Mouse (Mus musculus) ES-E14 (cell line): ENCODE measurements around the gene Mapk13. TPM values are rescaled to one million over a fixed set of nuclear protein-coding genes. Genes with fewer than 3 reads are reported as not detected.

Source experiments
- DNase-seq: peaks from one replicate; pipeline ENCODE4 v3.0.0-alpha.2; 2013; ENCODE audit warnings: low read depth, low spot score
- H3K27ac ChIP-seq: 2 replicates; pipeline ENCODE4 v1.5.1; 2012; ENCODE audit warnings: low read depth, mild to moderate bottlenecking, low read length, moderate library complexity, mixed read lengths; ENCODE audit not compliant: poor library complexity, insufficient read depth, severe bottlenecking
- H3K36me3 ChIP-seq: 2 replicates; pipeline ENCODE4 v1.6.1; 2012; ENCODE audit warnings: mild to moderate bottlenecking, low read length, moderate library complexity, mixed read lengths; ENCODE audit not compliant: control insufficient read depth, poor library complexity, insufficient read depth, severe bottlenecking
- H3K4me1 ChIP-seq, 2 experiments: fragments of 150-350 bp in 1 of 2; sonication (generic) in 1 of 2; 2 replicates each; pipeline ENCODE4 v1.6.1; 2012; ENCODE audit warnings: low read length in 2 of 2, mild to moderate bottlenecking in 1 of 2, mixed read lengths in 1 of 2; ENCODE audit not compliant: control insufficient read depth in 2 of 2, insufficient read depth in 2 of 2, poor library complexity in 1 of 2
- H3K4me3 ChIP-seq, 2 experiments: fragments of 150-350 bp in 1 of 2; sonication (generic) in 1 of 2; 2 replicates each; pipeline ENCODE4 v1.5.1; 2012; ENCODE audit warnings: low read length in 2 of 2, low read depth in 1 of 2, mild to moderate bottlenecking in 1 of 2, mixed read lengths in 1 of 2; ENCODE audit not compliant: insufficient read depth in 1 of 2, poor library complexity in 1 of 2, severe bottlenecking in 1 of 2
- H3K9ac ChIP-seq: 2 replicates; pipeline ENCODE4 v1.6.1; 2012; ENCODE audit warnings: low read depth, mild to moderate bottlenecking, low read length, mixed read lengths; ENCODE audit not compliant: poor library complexity, insufficient read depth, severe bottlenecking
- H3K9me3 ChIP-seq: fragments of 150-350 bp; sonication (generic); 2 replicates; pipeline ENCODE4 v1.6.1; 2012; ENCODE audit warnings: low read depth, mild to moderate bottlenecking, low read length; ENCODE audit not compliant: control insufficient read depth, insufficient read depth
- CHD2 ChIP-seq: IDR thresholded peaks from 2 replicates; pipeline ENCODE4 v1.6.1; 2014; ENCODE audit warnings: mild to moderate bottlenecking, low read depth, low read length, inconsistent platforms
- HCFC1 ChIP-seq: IDR thresholded peaks from 2 replicates; pipeline ENCODE4 v1.6.1; 2012; ENCODE audit warnings: low read length, inconsistent platforms, borderline replicate concordance; ENCODE audit not compliant: insufficient read depth
- MAFK ChIP-seq: IDR thresholded peaks from 2 replicates; pipeline ENCODE4 v1.6.1; 2014; ENCODE audit warnings: mild to moderate bottlenecking, low read depth, low read length, inconsistent platforms; ENCODE audit not compliant: insufficient read depth
- ZC3H11A ChIP-seq: IDR thresholded peaks from 2 replicates; pipeline ENCODE4 v1.6.1; 2012; ENCODE audit warnings: low read depth, mild to moderate bottlenecking, inconsistent platforms, low read length, borderline replicate concordance
- ZNF384 ChIP-seq: IDR thresholded peaks from 2 replicates; pipeline ENCODE4 v1.6.1; 2012; ENCODE audit warnings: low read depth, low read length, inconsistent platforms
- in situ Hi-C, 2 experiments: fragments of 600-800 bp; cut with MboI; formaldehyde crosslinking; loops; one replicate each; pipeline ENCODE4 v1.15.1; 2025; ENCODE audit warnings: low sequenced_read_pairs in 2 of 2, inconsistent platforms in 1 of 2; ENCODE audit not compliant: unreplicated experiment in 2 of 2
- total RNA-seq: library from RNA; depleted of rRNA; stranded (reverse); fragments of 300-350 nt; gene quantifications from 2 replicates; pipeline ENCODE4 v1.2.3, GENCODE M21; 2012

Gene Mapk13
- total RNA-seq, 1 experiment: 7.1 TPM

- TF ChIP-seq HCFC1 (no peak), CHD2 (no peak), MAFK (no peak), ZNF384 (no peak), ZC3H11A (no peak)
- Histone ChIP-seq H3K27ac (no peak overlapping the region), H3K36me3 (peaks cover 36% of the 10 kb centered on the region), H3K9me3 (no peaks in the 10 kb centered on the region), H3K4me3 (no peak overlapping the region), H3K9ac (no peak overlapping the region), H3K4me1 (no peaks in the 10 kb centered on the region)
- in situ Hi-C loops: no loop called here
- DNase-seq: no peak
These were observed 21.1 kb upstream of the Mapk13 start for GRCm38 (mm10) chr17:28748001-28748400.

DNA sequence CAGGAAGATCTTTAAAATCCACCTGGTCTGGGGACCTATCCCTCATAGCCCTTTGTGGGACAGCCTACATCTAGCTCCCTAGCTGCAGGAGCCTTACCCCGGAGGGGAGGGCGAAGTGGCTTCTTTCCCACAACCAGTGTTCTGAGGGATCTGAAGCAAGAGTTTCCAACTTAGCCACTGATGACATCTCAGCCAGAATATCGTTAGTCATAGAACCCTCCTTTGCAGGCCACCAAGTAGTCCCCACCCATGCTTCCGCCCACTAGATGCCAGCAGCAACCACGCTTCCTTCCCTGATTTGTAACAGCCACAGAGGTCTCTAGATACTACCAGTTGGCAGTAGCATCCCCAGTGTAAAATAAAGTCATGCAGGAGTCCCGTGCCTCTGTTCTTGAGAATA is 18.5 kb upstream of the Mapk13 start:
- Histone ChIP-seq H3K9me3 (no peaks in the 10 kb centered on the region), H3K4me3 (no peak overlapping the region), H3K9ac (no peak overlapping the region), H3K27ac (no peak overlapping the region), H3K36me3 (peaks cover 21% of the 10 kb centered on the region), H3K4me1 (no peaks in the 10 kb centered on the region)
- in situ Hi-C loops: no loop called here
- no peak for DNase-seq
- TF ChIP-seq ZC3H11A (no peak), HCFC1 (no peak), CHD2 (no peak), ZNF384 (no peak), MAFK (no peak)

DNA sequence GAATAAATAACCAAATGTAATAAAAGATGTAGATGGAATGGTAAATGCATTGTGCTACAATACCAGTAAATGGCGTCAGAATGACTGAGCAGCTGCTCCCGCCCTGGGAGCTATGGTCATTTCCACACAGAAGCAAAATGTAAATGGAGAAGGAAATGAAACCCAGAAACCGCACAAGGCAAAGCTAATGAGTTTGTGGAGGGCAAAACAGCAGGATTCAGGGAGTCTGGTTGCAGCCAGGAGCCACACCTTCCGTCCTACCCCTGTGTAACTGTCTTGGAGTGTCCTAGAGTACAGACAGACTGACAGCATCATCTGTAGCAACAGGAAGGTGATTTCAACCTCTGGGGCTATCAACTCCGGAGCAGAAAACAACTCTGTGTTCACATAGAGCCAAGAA is 12.7 kb upstream of the Mapk13 start:
- TF ChIP-seq ZNF384 (no peak), HCFC1 (no peak), CHD2 (no peak), ZC3H11A (no peak), MAFK (no peak)
- Histone ChIP-seq H3K9me3 (no peaks in the 10 kb centered on the region), H3K4me1 (peaks cover 0 to 2% of the 10 kb centered on the region in 2 experiments; a peak in 1 of 4 replicates), H3K9ac (no peak overlapping the region), H3K36me3 (no peaks in the 10 kb centered on the region), H3K4me3 (no peak overlapping the region), H3K27ac (no peak overlapping the region)
- in situ Hi-C loops: no loop called here
- DNase-seq: no peak

GRCm38 (mm10) chr17:28757470-28757869 is 11.6 kb upstream of the Mapk13 start:
- Histone ChIP-seq H3K9ac (no peak overlapping the region), H3K4me3 (no peak overlapping the region), H3K27ac (no peak overlapping the region), H3K9me3 (no peaks in the 10 kb centered on the region), H3K4me1 (peaks cover 0 to 2% of the 10 kb centered on the region in 2 experiments; a peak in 1 of 4 replicates), H3K36me3 (no peaks in the 10 kb centered on the region)
- in situ Hi-C loops: no loop called here
- DNase-seq: no peak
- TF ChIP-seq ZNF384: no peak
- TF ChIP-seq ZC3H11A: no peak
- TF ChIP-seq CHD2: no peak
- TF ChIP-seq MAFK: no peak
